Mouse (Mus musculus) kidney, adult 9 months (tissue): ENCODE measurements around the gene Eif3g.

ENCODE experiments used
- DNase-seq: peaks from one replicate; pipeline ENCODE4 v3.0.0; 2022

Gene Eif3g

GRCm38 (mm10) chr9:20850179-20850578 is 48.2 kb downstream of the Eif3g start:
- no peak for DNase-seq
